Mouse (Mus musculus): Measurements from ENCODE around the gene Tmc7. TPM values are rescaled to one million over a fixed set of nuclear protein-coding genes. Genes with fewer than 3 reads are reported as not detected.
A peak's percentile ranks its signal among the peaks of the same experiment; 100 is the strongest.

Gene Tmc7
- polyA plus RNA-seq, 1 experiment from 2014 or later: 8.4 TPM

- peaks cover 17% of the 10 kb centered on the region for H3K36me3 ChIP-seq (ENCODE audit: poor library complexity, severe bottlenecking)
- H3K4me1 ChIP-seq: peaks cover 35% of the 10 kb centered on the region
- H3K9ac ChIP-seq: no peak overlapping the region
- peak overlapping the region; percentile 74 for H3K4me2 ChIP-seq
- WGBS: 66% methylated on average over 5 of the region's 5 CpGs
- peak overlapping the region; percentile 69; the same call in 1 of the 2 replicates for H3K27ac ChIP-seq
- peak; percentile 37; the same call in 1 of the 2 replicates for ATAC-seq
- peaks cover 9% of the 10 kb centered on the region for H3K9me3 ChIP-seq (replicated peaks)
- peak overlapping the region; percentile 68 for H3K4me3 ChIP-seq
- H3K27me3 ChIP-seq: no peaks in the 10 kb centered on the region
These were observed 390 bp upstream of the Tmc7 start for GRCm38 (mm10) chr7:118584926-118585325.

- Histone ChIP-seq H3K36me3 (ENCODE audit: poor library complexity, severe bottlenecking) (peaks cover 28% of the 10 kb centered on the region), H3K9me3 (replicated peaks) (peaks cover 9% of the 10 kb centered on the region), H3K27me3 (no peaks in the 10 kb centered on the region), H3K27ac (peak overlapping the region; percentile 44; the same call in 1 of the 2 replicates), H3K4me1 (peaks cover 37% of the 10 kb centered on the region), H3K4me2 (peak overlapping the region; percentile 74), H3K9ac (peak overlapping the region; percentile 90), H3K4me3 (peak overlapping the region; percentile 68)
- WGBS: 19% methylated on average over 7 of the region's 7 CpGs
- no peak for ATAC-seq
These were observed 715 bp downstream of the Tmc7 start for GRCm38 (mm10) chr7:118583821-118584220.

GRCm38 (mm10) chr7:118579938-118580337 is 4.6 kb downstream of the Tmc7 start:
- ATAC-seq: no peak
- 81% methylated on average over 2 of the region's 2 CpGs for WGBS
- Histone ChIP-seq H3K4me3 (no peak overlapping the region), H3K27ac (no peak overlapping the region), H3K4me1 (peaks cover 39% of the 10 kb centered on the region), H3K27me3 (no peaks in the 10 kb centered on the region), H3K9me3 (replicated peaks) (peaks cover 9% of the 10 kb centered on the region), H3K36me3 (ENCODE audit: poor library complexity, severe bottlenecking) (peaks cover 32% of the 10 kb centered on the region), H3K4me2 (no peak overlapping the region), H3K9ac (no peak overlapping the region)

- H3K9ac ChIP-seq: no peak overlapping the region
- H3K4me2 ChIP-seq: no peak overlapping the region
- H3K27ac ChIP-seq: no peak overlapping the region
- peaks cover 49% of the 10 kb centered on the region for H3K36me3 ChIP-seq (ENCODE audit: poor library complexity, severe bottlenecking)
- H3K4me3 ChIP-seq: no peak overlapping the region
- H3K9me3 ChIP-seq (replicated peaks): peaks cover 9% of the 10 kb centered on the region
- ATAC-seq: no peak
- H3K27me3 ChIP-seq: no peaks in the 10 kb centered on the region
- peaks cover 35% of the 10 kb centered on the region for H3K4me1 ChIP-seq
- WGBS: 78% methylated on average over 3 of the region's 3 CpGs
These were observed 6.3 kb downstream of the Tmc7 start for GRCm38 (mm10) chr7:118578269-118578668.

- Histone ChIP-seq H3K27ac (no peak overlapping the region), H3K27me3 (no peaks in the 10 kb centered on the region), H3K36me3 (ENCODE audit: poor library complexity, severe bottlenecking) (peaks cover 30% of the 10 kb centered on the region), H3K9me3 (replicated peaks) (peaks cover 6% of the 10 kb centered on the region), H3K4me2 (no peak overlapping the region), H3K4me3 (no peak overlapping the region), H3K4me1 (peaks cover 20% of the 10 kb centered on the region), H3K9ac (no peak overlapping the region)
- no peak for ATAC-seq
- WGBS: 52% methylated on average over 5 of the region's 5 CpGs
These were observed 12.5 kb downstream of the Tmc7 start for GRCm38 (mm10) chr7:118572039-118572438.

GRCm38 (mm10) chr7:118571350-118571749 is 13.2 kb downstream of the Tmc7 start:
- 42% methylated on average over 5 of the region's 5 CpGs for WGBS
- peaks cover 6% of the 10 kb centered on the region for H3K9me3 ChIP-seq (replicated peaks)
- H3K4me1 ChIP-seq: peaks cover 20% of the 10 kb centered on the region
- H3K4me3 ChIP-seq: no peak overlapping the region
- H3K9ac ChIP-seq: no peak overlapping the region
- ATAC-seq: no peak
- H3K4me2 ChIP-seq: no peak overlapping the region
- H3K27ac ChIP-seq: no peak overlapping the region
- H3K36me3 ChIP-seq (ENCODE audit: poor library complexity, severe bottlenecking): peaks cover 30% of the 10 kb centered on the region
- no peaks in the 10 kb centered on the region for H3K27me3 ChIP-seq

- WGBS: 33% methylated on average over 6 of the region's 6 CpGs
These were observed 15.4 kb downstream of the Tmc7 start for GRCm38 (mm10) chr7:118569121-118569543.

GRCm38 (mm10) chr7:118554290-118554689 is 30.2 kb downstream of the Tmc7 start:
- Histone ChIP-seq H3K4me3 (no peak overlapping the region), H3K27ac (no peak overlapping the region), H3K4me2 (no peak overlapping the region), H3K9me3 (replicated peaks) (0 out of 2 replicates have a peak, but pooled peaks cover 5% of the 10 kb centered on the region), H3K36me3 (ENCODE audit: poor library complexity, severe bottlenecking) (peaks cover 92% of the 10 kb centered on the region), H3K27me3 (no peaks in the 10 kb centered on the region), H3K4me1 (no peaks in the 10 kb centered on the region), H3K9ac (no peak overlapping the region)
- no peak for ATAC-seq
- 36% methylated on average over 2 of the region's 2 CpGs for WGBS

More at GRCm38 (mm10) chr7:118569121-118569543, 15.4 kb downstream of the Tmc7 start:
- peaks cover 6% of the 10 kb centered on the region for H3K9me3 ChIP-seq (replicated peaks)
- no peak overlapping the region; the same call in 1 of the 2 replicates for H3K9ac ChIP-seq
- no peak overlapping the region for H3K4me3 ChIP-seq
- H3K36me3 ChIP-seq (ENCODE audit: poor library complexity, severe bottlenecking): peaks cover 39% of the 10 kb centered on the region
- H3K27ac ChIP-seq: peak overlapping the region; percentile 58; the same call in 1 of the 2 replicates
- no peaks in the 10 kb centered on the region for H3K27me3 ChIP-seq
- ATAC-seq: peak; percentile 72
- H3K4me1 ChIP-seq: peaks cover 13% of the 10 kb centered on the region
- H3K4me2 ChIP-seq: no peak overlapping the region

- Histone ChIP-seq H3K9ac (no peak overlapping the region), H3K36me3 (ENCODE audit: poor library complexity, severe bottlenecking) (peaks cover 93% of the 10 kb centered on the region), H3K4me2 (no peak overlapping the region)
These were observed 30.7 kb downstream of the Tmc7 start for GRCm38 (mm10) chr7:118553881-118554280.

GRCm38 (mm10) chr7:118547451-118547850 is 37.1 kb downstream of the Tmc7 start:
- no peak for ATAC-seq
- H3K9me3 ChIP-seq (replicated peaks): 0 out of 2 replicates have a peak, but pooled peaks cover 4% of the 10 kb centered on the region
- no peak overlapping the region for H3K27ac ChIP-seq
- H3K4me2 ChIP-seq: no peak overlapping the region
- no peaks in the 10 kb centered on the region for H3K4me1 ChIP-seq
- H3K4me3 ChIP-seq: no peak overlapping the region
- WGBS: 84% methylated on average over 10 of the region's 10 CpGs
- no peak overlapping the region for H3K9ac ChIP-seq
- peaks cover 92% of the 10 kb centered on the region for H3K36me3 ChIP-seq (ENCODE audit: poor library complexity, severe bottlenecking)
- no peaks in the 10 kb centered on the region for H3K27me3 ChIP-seq

More at GRCm38 (mm10) chr7:118553881-118554280, 30.7 kb downstream of the Tmc7 start:
- no peaks in the 10 kb centered on the region for H3K4me1 ChIP-seq
- H3K4me3 ChIP-seq: no peak overlapping the region
- H3K27ac ChIP-seq: no peak overlapping the region
- 74% methylated on average over 4 of the region's 4 CpGs for WGBS
- 0 out of 2 replicates have a peak, but pooled peaks cover 5% of the 10 kb centered on the region for H3K9me3 ChIP-seq (replicated peaks)
- ATAC-seq: no peak
- no peaks in the 10 kb centered on the region for H3K27me3 ChIP-seq

- no peak for ATAC-seq
- 94% methylated on average over 4 of the region's 4 CpGs for WGBS
These were observed 40.4 kb downstream of the Tmc7 start for GRCm38 (mm10) chr7:118544128-118544527.

GRCm38 (mm10) chr7:118535076-118535475 is 49.5 kb downstream of the Tmc7 start:
- 90% methylated on average over 4 of the region's 4 CpGs for WGBS
- no peak for ATAC-seq
- peaks cover 10% of the 10 kb centered on the region; the same call in 1 of the 2 replicates for H3K4me1 ChIP-seq
- no peak overlapping the region for H3K27ac ChIP-seq
- H3K4me3 ChIP-seq: no peak overlapping the region
- H3K36me3 ChIP-seq (ENCODE audit: poor library complexity, severe bottlenecking): peaks cover 31% of the 10 kb centered on the region
- H3K4me2 ChIP-seq: no peak overlapping the region
- no peak overlapping the region for H3K9ac ChIP-seq
- no peaks in the 10 kb centered on the region for H3K9me3 ChIP-seq (replicated peaks)
- H3K27me3 ChIP-seq: no peaks in the 10 kb centered on the region

More at GRCm38 (mm10) chr7:118544128-118544527, 40.4 kb downstream of the Tmc7 start:
- no peaks in the 10 kb centered on the region for H3K27me3 ChIP-seq
- H3K27ac ChIP-seq: no peak overlapping the region
- peaks cover 92% of the 10 kb centered on the region for H3K36me3 ChIP-seq (ENCODE audit: poor library complexity, severe bottlenecking)
- H3K4me3 ChIP-seq: no peak overlapping the region
- no peak overlapping the region for H3K4me2 ChIP-seq
- H3K4me1 ChIP-seq: no peaks in the 10 kb centered on the region
- H3K9me3 ChIP-seq (replicated peaks): no peaks in the 10 kb centered on the region
- no peak overlapping the region for H3K9ac ChIP-seq

GRCm38 (mm10) chr7:118534326-118534725 is 50.2 kb downstream of the Tmc7 start:
- 83% methylated on average over 3 of the region's 3 CpGs for WGBS
- H3K4me2 ChIP-seq: no peak overlapping the region
- H3K27ac ChIP-seq: no peak overlapping the region
- H3K4me1 ChIP-seq: peaks cover 10% of the 10 kb centered on the region; the same call in 1 of the 2 replicates
- ATAC-seq: no peak
- H3K27me3 ChIP-seq: no peaks in the 10 kb centered on the region
- H3K4me3 ChIP-seq: no peak overlapping the region
- H3K9me3 ChIP-seq (replicated peaks): no peaks in the 10 kb centered on the region
- peaks cover 24% of the 10 kb centered on the region for H3K36me3 ChIP-seq (ENCODE audit: poor library complexity, severe bottlenecking)
- H3K9ac ChIP-seq: no peak overlapping the region
